Mouse (Mus musculus) kidney, postnatal 36 days (tissue): ENCODE results near the gene Nanos3.

Source experiments
- DNase-seq, 2 experiments: peaks; one replicate each; pipeline ENCODE4 v3.0.0; 2021 to 2022; ENCODE audit warnings: mixed read lengths in 2 of 2

Gene Nanos3

GRCm38 (mm10) chr8:84183261-84184084 is 1.5 kb downstream of the Nanos3 start:
- DNase-seq: peak in 1 of 2 experiments; percentile 47

- DNase-seq: no peak
These were observed 2.2 kb downstream of the Nanos3 start for GRCm38 (mm10) chr8:84182833-84183232.

GRCm38 (mm10) chr8:84180530-84181190 is 4.4 kb downstream of the Nanos3 start:
- peak in 1 of 2 experiments; percentile 59 for DNase-seq

- DNase-seq: no peak
These were observed 5.1 kb downstream of the Nanos3 start for GRCm38 (mm10) chr8:84179946-84180345.

- DNase-seq: no peak
These were observed 6.4 kb downstream of the Nanos3 start for GRCm38 (mm10) chr8:84178592-84178991.

GRCm38 (mm10) chr8:84177405-84177804 is 7.6 kb downstream of the Nanos3 start:
- DNase-seq: no peak

- DNase-seq: no peak
These were observed 8.5 kb downstream of the Nanos3 start for GRCm38 (mm10) chr8:84176560-84176959.

- peak in 1 of 2 experiments; percentile 69 for DNase-seq
These were observed 11.2 kb downstream of the Nanos3 start for GRCm38 (mm10) chr8:84173861-84174260.

- DNase-seq: no peak
These were observed 14.9 kb downstream of the Nanos3 start for GRCm38 (mm10) chr8:84170096-84170495.

GRCm38 (mm10) chr8:84167696-84168095 is 17.3 kb downstream of the Nanos3 start:
- no peak for DNase-seq

- DNase-seq: no peak
These were observed 27.4 kb downstream of the Nanos3 start for GRCm38 (mm10) chr8:84157620-84158019.

- peak in 1 of 2 experiments; percentile 43 for DNase-seq
These were observed 35.8 kb downstream of the Nanos3 start for GRCm38 (mm10) chr8:84149181-84149580.

- no peak for DNase-seq
These were observed 36.5 kb downstream of the Nanos3 start for GRCm38 (mm10) chr8:84148531-84148850.

GRCm38 (mm10) chr8:84147769-84148530 is 37.1 kb downstream of the Nanos3 start, which contains the start of the genes Cc2d1a and 4930432K21Rik:
Cc2d1a (minus strand) TSS chr8:84147936.
4930432K21Rik (plus strand) TSS chr8:84148025.
- DNase-seq: peak; percentile 97

GRCm38 (mm10) chr8:84147324-84147766 is 37.7 kb downstream of the Nanos3 start:
- peak; percentile 50 to 74 for DNase-seq

- DNase-seq: no peak
These were observed 40.3 kb downstream of the Nanos3 start for GRCm38 (mm10) chr8:84144636-84145245.

GRCm38 (mm10) chr8:84140838-84141237 is 44.2 kb downstream of the Nanos3 start:
- DNase-seq: no peak

GRCm38 (mm10) chr8:84137848-84138247 is 47.2 kb downstream of the Nanos3 start:
- no peak for DNase-seq

- no peak for DNase-seq
These were observed 52.8 kb downstream of the Nanos3 start for GRCm38 (mm10) chr8:84132225-84132624.

GRCm38 (mm10) chr8:84130806-84131205 is 54.2 kb downstream of the Nanos3 start:
- peak; percentile 58 to 67 for DNase-seq

- DNase-seq: no peak
These were observed 56.7 kb downstream of the Nanos3 start for GRCm38 (mm10) chr8:84128277-84128676.

GRCm38 (mm10) chr8:84127202-84127901 is 57.7 kb downstream of the Nanos3 start:
- DNase-seq: no peak
